Mouse (Mus musculus): ENCODE measurements around the gene Ccdc71. TPM values are rescaled to one million over a fixed set of nuclear protein-coding genes. Genes with fewer than 3 reads are reported as not detected.

Gene Ccdc71
- total and polyA plus RNA-seq, 3 experiments: 14.5 to 33.0 (median 16.1) TPM

DNA sequence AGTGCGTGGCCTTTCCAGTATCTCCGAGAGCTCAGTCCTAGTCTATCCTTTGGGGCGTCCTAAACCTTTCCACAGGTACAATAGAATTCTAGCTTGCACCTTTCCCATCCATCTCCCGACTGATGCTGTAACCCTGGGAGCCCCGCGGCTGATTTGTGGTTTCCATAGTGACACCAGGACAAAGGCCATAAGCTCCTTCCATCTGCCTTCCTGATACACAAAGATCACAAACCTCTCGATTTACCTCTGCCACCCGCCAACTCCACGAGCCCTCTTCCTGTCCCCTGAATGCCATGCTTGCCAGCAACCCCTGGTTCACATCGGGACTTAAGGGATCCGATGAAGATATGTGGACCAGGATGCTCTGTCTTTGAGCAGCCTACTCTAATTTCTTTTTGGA, 18.9 kb downstream of the Ccdc71 start:
- dilution Hi-C loops (cut with MboI; ENCODE audit: extremely low pct_ligation_motif_present, extremely low pct_unique_long_range_greater_than_20kb, low sequenced_read_pairs): no loop called here
- no peak overlapping the region for H3K9ac ChIP-seq (ENCODE audit: insufficient read depth, low read depth)
- H3K9me3 ChIP-seq (replicated peaks; ENCODE audit: low read length): no peaks in the 10 kb centered on the region
- in situ Hi-C loops (cut with MboI; ENCODE audit: low pct_ligation_motif_present, low pct_unique_long_range_greater_than_20kb, low sequenced_read_pairs): no loop called here
- no peak overlapping the region for H3K27ac ChIP-seq (ENCODE audit: insufficient read depth, low read depth)
- TF ChIP-seq ZMIZ1 (IDR thresholded peaks at IDR 0.05; ENCODE audit: low read depth, low read length) (no peak), MAZ (IDR thresholded peaks at IDR 0.05; ENCODE audit: low read depth, low read length) (no peak)
- no peaks in the 10 kb centered on the region for H3K36me3 ChIP-seq (replicated peaks in 1 of 2; ENCODE audit: control insufficient read depth in 1 of 2, insufficient read depth in 1 of 2, low read length in 1 of 2)
- no peaks in the 10 kb centered on the region for H3K79me2 ChIP-seq (replicated peaks; ENCODE audit: control insufficient read depth, extremely low read depth, insufficient read depth, poor library complexity, severe bottlenecking)
- H3K4me1 ChIP-seq (ENCODE audit: control insufficient read depth in 1 of 2, insufficient read depth in 2 of 2): no peaks in the 10 kb centered on the region
- no peak overlapping the region for H3K4me2 ChIP-seq (ENCODE audit: insufficient read depth, low read depth, poor library complexity, severe bottlenecking)
- H3K27me3 ChIP-seq (replicated peaks): no peaks in the 10 kb centered on the region
- H3K4me3 ChIP-seq (replicated peaks in 1 of 3; ENCODE audit: low read depth in 2 of 3, low read length in 2 of 3, poor library complexity in 1 of 3): no peak overlapping the region
- no peak for DNase-seq (ENCODE audit: extremely low read depth)

- H3K4me2 ChIP-seq (ENCODE audit: insufficient read depth, low read depth, poor library complexity, severe bottlenecking): no peak within 1 kb of the TSS
- H3K36me3 ChIP-seq (replicated peaks in 1 of 2; ENCODE audit: control insufficient read depth in 1 of 2, insufficient read depth in 1 of 2, low read length in 1 of 2): no peaks in the 10 kb centered on the region
- no peak within 1 kb of the TSS for H3K9ac ChIP-seq (ENCODE audit: insufficient read depth, low read depth)
- H3K27ac ChIP-seq (ENCODE audit: insufficient read depth, low read depth): no peak within 1 kb of the TSS
- H3K79me2 ChIP-seq (replicated peaks; ENCODE audit: control insufficient read depth, extremely low read depth, insufficient read depth, poor library complexity, severe bottlenecking): no peaks in the 10 kb centered on the region
- no peak for DNase-seq (ENCODE audit: extremely low read depth)
- in situ Hi-C loops (cut with MboI; ENCODE audit: low pct_ligation_motif_present, low pct_unique_long_range_greater_than_20kb, low sequenced_read_pairs): no loop called here
- TF ChIP-seq TBP (conservative IDR thresholded peaks at IDR 0.05; ENCODE audit: low read depth, low read length): 0 out of 2 replicates have a peak, but pooled peaks have one; percentile 28
- no peak for TF ChIP-seq MEF2A (IDR thresholded peaks at IDR 0.05; ENCODE audit: borderline replicate concordance, low read depth, low read length)
- TF ChIP-seq JUND (conservative IDR thresholded peaks at IDR 0.05; ENCODE audit: low read depth, low read length): no peak
- H3K9me3 ChIP-seq (replicated peaks; ENCODE audit: low read length): no peaks in the 10 kb centered on the region
- no peaks in the 10 kb centered on the region for H3K27me3 ChIP-seq (replicated peaks)
- no peak within 1 kb of the TSS for H3K4me3 ChIP-seq (replicated peaks in 1 of 3; ENCODE audit: low read depth in 2 of 3, low read length in 2 of 3, poor library complexity in 1 of 3)
- dilution Hi-C loops (cut with MboI; ENCODE audit: extremely low pct_ligation_motif_present, extremely low pct_unique_long_range_greater_than_20kb, low sequenced_read_pairs): no loop called here
- no peaks in the 10 kb centered on the region for H3K4me1 ChIP-seq (ENCODE audit: control insufficient read depth in 1 of 2, insufficient read depth in 2 of 2)
Observed at GRCm38 (mm10) chr9:108479721-108480351, 19.5 kb downstream of the Ccdc71 start, which contains the start of gene Lamb2. TSS of gene Lamb2 (plus strand) at chr9:108479736.

- Histone ChIP-seq H3K27me3 (replicated peaks) (peaks cover 4% of the 10 kb centered on the region), H3K36me3 (replicated peaks in 1 of 2; ENCODE audit: control insufficient read depth in 1 of 2, insufficient read depth in 1 of 2, low read length in 1 of 2) (no peaks in the 10 kb centered on the region), H3K4me2 (ENCODE audit: insufficient read depth, low read depth, poor library complexity, severe bottlenecking) (no peak overlapping the region), H3K9ac (ENCODE audit: insufficient read depth, low read depth) (no peak overlapping the region), H3K27ac (ENCODE audit: insufficient read depth, low read depth) (no peak overlapping the region), H3K9me3 (replicated peaks; ENCODE audit: low read length) (no peaks in the 10 kb centered on the region), H3K4me3 (replicated peaks in 1 of 3; ENCODE audit: low read depth in 2 of 3, low read length in 2 of 3, poor library complexity in 1 of 3) (no peak overlapping the region), H3K79me2 (replicated peaks; ENCODE audit: control insufficient read depth, extremely low read depth, insufficient read depth, poor library complexity, severe bottlenecking) (no peaks in the 10 kb centered on the region), H3K4me1 (ENCODE audit: control insufficient read depth in 1 of 2, insufficient read depth in 2 of 2) (no peaks in the 10 kb centered on the region)
- TF ChIP-seq GABPA (IDR thresholded peaks at IDR 0.05; ENCODE audit: insufficient replicate concordance, low read depth, low read length) (no peak), JUN (IDR thresholded peaks at IDR 0.05; ENCODE audit: insufficient read depth, low read depth, low read length) (no peak), EP300 (IDR thresholded peaks at IDR 0.05; ENCODE audit: low read length) (no peak), USF1 (IDR thresholded peaks at IDR 0.05; ENCODE audit: low read depth, low read length) (no peak), KAT2A (IDR thresholded peaks at IDR 0.05; ENCODE audit: insufficient replicate concordance, low read length) (no peak), ELF1 (IDR thresholded peaks at IDR 0.05; ENCODE audit: low read depth, low read length) (no peak), HCFC1 (IDR thresholded peaks at IDR 0.05; ENCODE audit: low read depth, low read length) (no peak), RAD21 (IDR thresholded peaks at IDR 0.05; ENCODE audit: low read depth, low read length) (no peak), MEF2A (IDR thresholded peaks at IDR 0.05; ENCODE audit: borderline replicate concordance, low read depth, low read length) (no peak), MAZ (IDR thresholded peaks at IDR 0.05; ENCODE audit: low read depth, low read length) (no peak), TCF12 (IDR thresholded peaks at IDR 0.05; ENCODE audit: low read depth, low read length) (no peak), POLR2A (IDR thresholded peaks at IDR 0.05; ENCODE audit: low read depth, low read length) (no peak), MAX (IDR thresholded peaks at IDR 0.05; ENCODE audit: low read length) (no peak)
- dilution Hi-C loops (cut with MboI; ENCODE audit: extremely low pct_ligation_motif_present, extremely low pct_unique_long_range_greater_than_20kb, low sequenced_read_pairs): no loop called here
- in situ Hi-C loops (cut with MboI; ENCODE audit: low pct_ligation_motif_present, low pct_unique_long_range_greater_than_20kb, low sequenced_read_pairs): no loop called here
- no peak for DNase-seq (ENCODE audit: extremely low read depth)
Observed at GRCm38 (mm10) chr9:108480813-108481519, 20.6 kb downstream of the Ccdc71 start.
